Mouse (Mus musculus): Measurements from ENCODE around the gene Zfp689.
"Not testable (repeated sequence)": the region's sequence is repeated elsewhere in the genome, so short reads cannot be mapped to it uniquely, and the experiment has no call there.

Gene Zfp689

DNA sequence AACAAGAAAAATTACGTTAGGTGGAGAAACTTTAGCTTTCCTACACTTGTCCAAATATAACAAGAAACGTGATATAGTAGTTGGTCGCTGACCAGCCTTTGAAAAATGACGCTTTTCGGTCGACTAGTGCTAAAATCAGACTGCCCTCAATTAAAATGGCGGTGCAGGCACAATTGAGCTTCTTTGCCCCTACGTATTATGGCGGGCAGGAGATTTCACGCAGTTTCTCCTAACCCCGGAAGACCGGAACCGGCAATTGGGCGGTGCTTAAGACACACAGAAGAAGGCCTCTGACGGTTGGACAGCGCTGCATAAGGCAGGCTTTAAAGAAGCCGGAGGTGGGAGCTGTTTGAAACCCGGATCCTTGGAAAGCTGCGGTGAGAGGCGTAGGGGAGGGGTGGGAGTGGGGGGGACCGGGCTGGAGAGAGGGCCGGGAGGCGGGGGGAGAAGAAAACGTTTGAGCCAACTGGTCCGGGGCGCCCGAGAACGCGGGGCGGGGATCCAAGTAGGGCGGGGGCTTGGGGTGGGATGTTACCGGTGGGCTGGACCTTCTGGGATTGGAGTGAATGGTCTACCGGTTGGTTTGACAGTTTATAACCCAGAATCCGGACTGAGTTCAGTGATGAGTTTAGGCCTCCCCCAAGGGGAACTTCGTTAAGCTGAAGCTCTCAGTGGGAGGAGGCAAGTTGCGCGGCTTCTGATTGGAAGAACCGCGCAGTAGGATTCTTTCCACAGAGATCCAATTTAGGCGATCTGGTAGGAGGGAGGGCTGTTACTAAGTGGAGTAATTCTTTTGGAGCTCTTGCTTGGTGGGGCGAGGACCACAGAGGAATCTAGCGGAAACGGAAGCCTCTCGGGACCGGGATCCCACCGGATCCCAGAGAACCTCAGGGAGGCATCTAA, 22.0 kb upstream of the Zfp689 start:
- peak; percentile 56 for DNase-seq (ENCODE audit: low spot score)

DNA sequence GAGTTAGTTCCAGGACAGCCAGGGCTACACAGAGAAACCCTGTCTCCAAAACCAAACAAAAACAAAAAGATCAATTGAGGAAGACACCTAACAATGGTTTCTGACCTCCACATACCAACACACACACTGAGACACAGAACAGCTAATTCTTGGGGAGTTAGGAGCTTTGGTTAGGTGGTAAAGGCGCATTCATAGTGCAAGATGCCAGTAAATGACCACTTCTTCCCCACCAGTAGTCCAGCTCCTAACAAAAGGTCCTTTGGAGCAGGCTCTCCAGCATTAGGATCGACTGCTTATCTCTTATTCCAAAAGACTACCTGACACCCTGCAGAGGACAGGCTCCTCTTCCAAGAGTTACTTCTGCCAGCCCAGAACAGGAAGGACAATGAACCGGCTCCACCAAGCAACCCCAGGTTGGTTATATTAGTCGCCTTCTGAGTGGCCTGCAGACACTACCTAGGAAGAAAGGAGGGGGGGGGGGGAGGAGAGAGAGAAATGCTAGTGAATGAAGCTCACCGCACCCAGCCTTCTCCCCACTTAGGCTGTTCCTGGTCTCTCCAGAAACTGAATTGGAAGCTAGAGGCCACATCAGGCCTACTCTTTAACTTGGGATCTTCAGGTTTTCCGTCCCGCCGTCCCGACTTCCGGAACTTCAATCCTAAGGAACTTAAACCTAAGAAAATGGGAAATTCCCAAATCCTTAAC, 21.2 kb upstream of the Zfp689 start:
- no peak for DNase-seq (ENCODE audit: low spot score)

DNA sequence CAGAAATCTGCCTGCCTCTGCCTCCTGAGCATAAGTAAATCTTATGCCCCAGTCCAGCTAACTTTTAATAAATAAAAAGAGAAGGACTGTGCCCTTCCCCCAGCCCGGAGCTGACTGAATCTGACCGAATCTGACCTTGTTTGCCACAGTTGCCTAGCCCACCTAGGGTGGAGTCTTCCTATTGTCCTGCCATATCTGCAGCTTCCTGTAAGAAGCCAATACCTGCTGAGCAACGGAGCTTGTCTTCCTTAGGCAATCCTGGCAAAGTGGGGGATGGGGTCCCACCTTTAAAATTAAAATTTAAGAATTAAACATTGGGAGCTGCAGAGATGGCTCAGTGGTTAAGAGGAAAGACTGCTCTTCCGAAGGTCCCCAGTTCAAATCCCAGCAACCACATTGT, 17.6 kb upstream of the Zfp689 start:
- DNase-seq (ENCODE audit: low spot score) = no peak

DNA sequence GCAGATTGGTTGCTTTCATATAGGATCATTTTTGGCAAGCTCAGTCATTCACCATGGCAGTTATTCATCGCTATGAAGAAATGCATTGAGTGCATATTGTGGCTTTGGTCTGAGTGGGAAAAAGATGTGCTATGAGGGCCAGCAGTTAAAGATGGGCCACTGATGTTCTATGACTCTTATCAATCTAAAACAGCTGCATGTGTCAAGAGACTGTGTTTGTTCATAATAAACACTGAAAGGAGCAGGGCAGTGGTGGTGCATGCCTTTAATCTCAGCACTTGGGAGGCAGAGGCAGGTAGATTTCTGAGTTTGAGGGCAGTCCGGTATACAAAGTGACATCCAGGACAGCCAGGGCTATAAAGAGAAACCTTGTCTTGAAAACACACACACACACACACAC, 16.7 kb upstream of the Zfp689 start:
- DNase-seq (ENCODE audit: low spot score) = not testable (repeated sequence)

DNA sequence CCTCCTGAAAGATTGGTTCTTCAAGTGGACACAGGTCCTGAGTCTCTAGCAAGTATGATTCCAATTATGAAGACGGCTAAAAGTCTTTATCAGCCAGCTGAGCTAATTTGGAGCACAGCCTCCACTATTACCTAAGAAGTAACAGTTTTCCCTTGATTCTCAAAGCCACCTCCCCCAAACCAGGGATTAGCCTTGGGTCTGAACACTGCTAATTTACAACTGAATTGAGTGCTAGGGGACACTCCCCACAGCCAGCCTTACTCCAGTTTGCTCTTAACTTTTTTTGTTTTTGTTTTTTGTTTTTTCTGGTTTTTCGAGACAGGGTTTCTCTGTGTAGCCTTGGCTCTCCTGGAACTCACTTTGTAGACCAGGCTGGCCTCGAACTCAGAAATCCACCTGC, 16.2 kb upstream of the Zfp689 start:
- no peak for DNase-seq (ENCODE audit: low spot score)

DNA sequence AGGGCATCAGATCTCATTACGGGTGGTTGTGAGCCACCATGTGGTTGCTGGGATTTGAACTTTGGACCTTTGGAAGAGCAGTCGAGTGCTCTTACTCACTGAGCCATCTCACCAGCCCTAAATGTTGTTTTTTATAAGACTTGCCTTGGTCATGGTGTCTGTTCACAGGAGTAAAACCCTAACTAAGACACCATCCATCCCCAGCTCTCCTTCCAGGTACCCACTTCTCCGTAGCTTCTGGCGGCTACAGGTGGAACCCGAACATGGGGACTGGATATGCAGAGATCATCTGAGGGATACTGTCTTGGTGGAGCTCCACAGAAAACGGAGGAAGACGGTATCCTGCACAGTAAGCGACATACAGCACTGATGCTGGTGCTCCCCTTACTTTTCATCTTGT, 10.4 kb upstream of the Zfp689 start, which contains the start of gene Prr14:
Prr14 (plus strand) TSS at position 301 of the 400 bp plus-strand sequence.
- not testable (repeated sequence) for DNase-seq (ENCODE audit: low spot score)

DNA sequence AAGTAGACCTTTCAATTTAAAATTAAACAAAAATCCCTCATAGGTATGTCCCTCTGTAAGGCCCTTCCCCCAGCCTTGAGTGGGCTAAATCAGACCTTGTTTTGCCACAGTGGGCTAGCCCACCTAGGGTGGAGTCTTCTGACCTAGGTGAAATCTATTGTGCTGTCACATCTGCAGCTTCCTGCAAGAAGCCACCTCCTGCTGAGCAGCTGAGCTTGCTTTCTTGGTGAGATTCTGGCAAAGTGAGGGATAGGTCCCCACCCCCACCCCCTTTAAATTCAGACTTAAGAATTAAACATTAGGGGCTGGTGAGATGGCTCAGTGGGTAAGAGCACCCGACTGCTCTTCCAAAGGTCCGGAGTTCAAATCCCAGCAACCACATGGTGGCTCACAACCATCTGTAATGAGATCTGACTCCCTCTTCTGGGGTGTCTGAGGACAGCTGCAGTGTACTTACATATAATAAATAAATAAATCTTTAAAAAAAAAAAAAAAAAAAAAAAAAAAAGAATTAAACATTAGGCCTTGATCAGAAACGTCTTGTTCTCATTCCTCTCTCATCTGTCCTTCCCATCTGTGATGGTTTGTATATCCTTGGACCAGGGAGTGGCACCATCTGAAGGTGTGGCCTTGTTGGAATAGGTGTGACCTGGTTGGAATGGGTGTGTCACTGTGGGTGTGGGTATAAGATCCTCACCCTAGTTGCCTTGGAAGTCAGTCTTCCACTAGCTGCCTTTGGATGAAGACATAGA, 9.6 kb upstream of the Zfp689 start:
- DNase-seq (ENCODE audit: low spot score) = not testable (repeated sequence)

DNA sequence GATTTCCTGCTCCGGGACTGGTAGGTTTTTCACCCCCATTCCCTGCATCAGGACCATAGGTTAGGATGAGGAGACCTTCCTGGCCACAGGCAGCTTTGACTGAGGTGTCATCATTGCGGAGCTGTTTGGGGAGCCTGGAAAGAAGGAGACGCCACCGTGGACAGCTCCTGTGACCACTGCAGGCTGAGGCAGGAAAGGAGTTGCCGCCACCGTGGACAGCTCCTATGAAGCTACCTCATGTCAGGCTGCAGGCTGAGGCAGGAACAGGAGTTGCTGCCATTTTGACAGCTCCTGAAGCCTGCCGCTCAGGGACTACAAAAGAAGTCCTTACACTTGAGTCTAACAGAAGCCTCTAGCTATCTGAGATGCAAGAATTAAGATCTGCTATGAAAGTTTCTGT, 5.9 kb upstream of the Zfp689 start:
- DNase-seq (ENCODE audit: low spot score) = no peak

DNA sequence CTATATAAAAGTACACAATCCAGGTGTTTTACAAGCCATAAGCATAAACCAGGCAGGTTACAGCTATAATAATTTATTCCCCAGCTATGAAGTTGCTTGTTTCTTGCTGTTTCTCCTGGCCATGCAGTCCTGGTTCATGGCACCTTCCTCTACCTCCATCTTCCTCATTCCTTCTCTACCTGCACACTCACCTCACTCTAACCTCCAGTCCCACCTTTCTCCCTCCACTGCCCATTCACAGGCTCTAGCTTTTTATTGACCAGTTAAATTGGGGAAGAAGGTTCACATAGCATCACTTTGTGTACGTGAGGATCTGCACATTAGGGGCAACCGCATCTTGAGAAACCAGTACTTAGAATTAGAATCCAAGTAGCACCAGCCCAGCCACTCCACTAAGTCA, 4.1 kb upstream of the Zfp689 start:
- no peak for DNase-seq (ENCODE audit: low spot score)

DNA sequence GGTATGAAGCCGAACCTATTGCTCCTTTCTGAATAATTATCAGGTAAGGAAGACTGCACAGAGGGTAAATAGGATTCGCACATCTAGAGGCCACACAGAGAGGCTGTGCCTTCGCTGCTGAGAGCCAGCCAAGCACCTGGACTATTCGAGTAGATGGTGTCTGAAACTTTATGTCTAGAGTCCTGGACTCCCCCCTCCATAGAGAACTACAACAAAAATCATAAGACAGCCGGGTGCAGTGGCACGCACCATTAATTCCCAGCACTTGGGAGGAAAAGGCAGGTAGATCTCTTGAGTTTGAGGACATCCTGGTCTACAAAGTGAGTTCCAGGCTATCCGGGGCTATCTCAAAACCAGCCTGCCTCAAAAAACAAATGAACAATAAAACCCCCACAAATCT, 1.0 kb upstream of the Zfp689 start:
- no peak for DNase-seq (ENCODE audit: low spot score)

DNA sequence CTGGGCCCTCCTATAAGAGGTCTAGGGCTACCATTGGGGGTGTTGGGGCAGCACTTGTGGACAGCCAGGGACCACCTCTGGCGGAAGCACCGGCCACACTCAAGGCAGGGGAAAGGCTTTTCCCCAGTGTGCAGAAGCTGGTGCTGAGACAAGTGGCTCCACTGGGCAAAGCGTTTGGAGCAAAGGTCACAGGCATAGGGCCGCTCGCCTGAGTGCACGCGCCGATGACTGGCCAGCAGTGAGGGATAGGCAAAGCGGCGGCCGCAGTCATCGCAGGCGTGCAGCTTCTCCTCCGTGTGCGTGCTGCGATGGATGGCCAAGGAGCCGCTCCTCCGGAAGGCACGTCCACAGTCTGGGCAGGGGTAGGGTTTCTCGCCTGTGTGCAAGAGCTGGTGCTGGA, 5.0 kb downstream of the Zfp689 start:
- DNase-seq (ENCODE audit: low spot score) = no peak

DNA sequence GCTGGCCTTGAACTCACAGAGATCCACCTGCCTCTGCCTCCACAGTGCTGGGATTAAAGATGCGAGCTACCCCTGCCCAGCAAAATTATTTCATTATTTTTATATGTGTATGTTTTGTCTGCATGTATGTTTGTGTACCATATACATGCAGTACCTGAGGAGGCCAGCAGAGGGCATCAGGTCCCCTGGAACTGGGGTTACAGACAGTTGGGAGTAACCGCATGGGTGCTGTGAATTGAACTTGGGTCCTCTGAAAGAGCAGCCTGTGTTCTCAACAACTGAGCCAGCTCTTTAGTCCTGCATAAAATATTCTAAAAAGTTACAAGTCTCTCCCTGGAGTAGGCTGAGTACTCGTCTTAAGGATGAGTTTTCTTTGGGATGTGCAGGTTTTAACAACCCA, 11.2 kb downstream of the Zfp689 start:
- no peak for DNase-seq (ENCODE audit: low spot score)

DNA sequence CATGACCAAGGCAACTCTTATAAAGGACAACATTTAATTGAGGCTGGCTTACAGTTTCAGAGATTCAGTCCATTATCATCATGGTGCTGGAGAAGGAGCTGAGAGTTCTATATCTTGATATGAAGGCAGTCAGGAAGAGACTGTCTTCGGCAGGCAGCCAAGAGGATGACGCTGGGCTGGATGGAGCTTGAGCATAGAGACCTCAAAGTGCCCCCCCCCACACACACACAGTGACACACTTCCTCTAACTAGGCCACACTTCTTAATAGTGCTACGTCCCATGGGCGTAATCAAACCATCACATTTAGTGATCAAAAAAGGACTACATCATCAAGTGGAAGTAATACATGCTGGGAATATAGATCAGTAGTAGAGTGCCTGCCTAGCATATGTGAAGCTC, 13.8 kb downstream of the Zfp689 start:
- no peak for DNase-seq (ENCODE audit: low spot score)

DNA sequence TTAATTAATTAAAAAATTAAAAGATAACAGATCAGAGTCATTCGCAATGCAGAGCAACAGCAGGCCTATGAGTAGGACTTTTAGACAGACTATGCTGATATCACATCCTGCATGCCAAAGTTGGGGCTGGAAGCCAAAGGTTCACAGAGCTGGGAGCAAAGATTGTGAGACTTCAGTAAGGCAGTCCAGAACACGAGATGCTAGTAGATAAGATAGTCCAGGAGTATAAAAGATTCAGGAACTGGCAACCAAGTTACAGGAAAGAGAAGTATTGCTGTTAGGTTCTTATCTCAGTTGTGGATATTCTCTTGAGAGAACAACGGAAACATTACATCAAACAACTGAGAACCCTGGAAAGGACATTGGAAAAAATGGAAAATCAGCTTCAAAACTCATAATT, 22.6 kb downstream of the Zfp689 start:
- no peak for DNase-seq (ENCODE audit: low spot score)

DNA sequence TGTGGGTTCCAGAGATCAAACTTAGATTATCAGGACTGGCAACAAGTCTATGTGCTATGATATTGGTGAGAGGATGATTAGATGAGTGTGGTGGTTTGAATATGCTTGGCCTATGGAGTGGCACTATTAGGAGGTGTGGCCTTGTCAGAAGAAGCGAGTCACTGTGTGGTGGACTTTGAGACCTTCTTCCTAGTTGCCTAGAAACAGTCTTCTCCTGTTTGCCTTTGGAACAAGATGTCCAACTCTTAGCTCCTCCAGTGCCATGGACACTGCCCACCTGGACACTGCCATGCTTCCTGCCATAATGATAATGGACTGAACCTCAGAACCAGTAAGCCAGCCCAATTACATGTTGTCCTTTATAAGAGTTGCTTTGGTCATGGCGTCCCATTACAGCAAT, 23.0 kb downstream of the Zfp689 start:
- no peak for DNase-seq (ENCODE audit: low spot score)

DNA sequence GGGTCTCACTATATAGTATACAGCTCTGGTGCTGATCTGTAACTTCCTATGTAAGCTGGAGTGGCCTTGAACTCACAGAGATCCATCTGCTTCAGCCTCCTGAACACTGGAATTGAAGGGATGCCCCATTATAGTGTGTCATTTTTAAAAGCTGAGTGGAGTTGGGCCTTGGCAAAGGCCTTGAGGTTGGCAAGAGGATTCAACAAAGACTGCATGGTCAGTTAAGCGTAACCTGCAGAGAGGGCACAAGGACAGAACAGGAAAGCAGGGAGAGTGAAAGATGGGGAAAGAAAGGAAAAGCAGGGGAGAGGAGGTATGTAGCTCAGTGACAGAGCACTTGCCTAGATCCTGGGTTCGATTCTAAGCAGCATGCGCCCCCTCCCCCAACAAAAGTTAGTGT, 23.7 kb downstream of the Zfp689 start:
- DNase-seq (ENCODE audit: low spot score) = no peak

DNA sequence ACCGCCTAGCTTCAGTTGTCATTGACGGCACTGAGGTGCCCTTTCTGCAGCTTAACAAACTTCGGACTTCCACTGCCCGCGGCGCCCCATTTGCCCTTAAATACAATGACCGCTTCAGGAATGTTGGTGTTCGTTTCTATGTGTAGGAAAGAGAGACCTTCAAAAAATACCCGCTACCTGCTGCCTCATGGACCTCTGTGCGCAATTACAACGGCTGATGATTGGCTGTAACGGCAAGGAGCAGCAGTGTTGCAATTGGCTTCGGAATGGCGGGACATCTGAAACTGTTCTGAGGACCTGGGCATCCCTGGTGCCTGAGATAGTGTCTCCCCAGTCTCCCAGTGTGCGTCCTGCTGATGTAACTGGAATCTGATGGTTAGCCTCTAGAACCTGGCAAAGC, 26.7 kb downstream of the Zfp689 start:
- no peak for DNase-seq (ENCODE audit: low spot score)

DNA sequence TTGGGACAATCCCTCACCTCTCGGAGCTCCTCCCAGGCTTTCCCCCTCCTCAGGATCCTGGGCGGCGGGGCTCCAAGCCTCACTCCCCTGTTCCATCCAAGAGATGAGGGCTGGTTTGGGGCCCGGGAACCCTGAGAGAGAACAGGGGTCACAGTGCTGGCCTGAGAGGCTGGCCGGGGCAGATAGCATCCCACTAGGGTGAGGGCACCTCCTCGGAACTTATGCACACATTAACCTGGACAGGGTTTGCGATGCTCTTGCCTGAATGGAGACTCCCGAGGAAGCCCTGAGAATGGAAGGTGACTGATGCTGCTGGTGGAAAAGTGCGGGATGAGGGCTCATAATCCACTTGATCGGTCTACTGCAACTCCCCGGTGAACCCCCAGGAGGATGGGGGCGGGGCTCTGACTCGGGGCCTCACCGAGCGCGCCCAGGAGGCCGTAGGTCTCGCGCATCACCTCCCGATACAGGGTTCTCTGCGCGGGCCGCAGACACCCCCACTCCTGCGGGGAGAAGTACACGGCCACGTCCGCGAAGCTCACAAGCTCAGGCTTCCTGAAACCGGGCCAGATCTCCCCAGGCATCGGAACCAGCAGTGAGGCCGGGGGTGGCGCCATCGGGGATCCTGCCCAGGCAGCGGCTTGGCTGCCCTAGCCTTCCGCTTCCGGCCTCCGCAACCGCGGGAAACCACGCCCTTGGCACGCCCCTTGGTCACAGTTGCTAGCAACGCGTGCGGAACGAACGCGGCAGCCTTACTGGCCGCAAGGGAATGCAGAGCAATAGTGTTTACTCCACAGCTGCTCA, 27.4 kb downstream of the Zfp689 start, which contains the start of gene Zfp688:
Zfp688 (minus strand) TSS at position 681 of the 804 bp plus-strand sequence.
- peak; percentile 94 for DNase-seq (ENCODE audit: low spot score)

DNA sequence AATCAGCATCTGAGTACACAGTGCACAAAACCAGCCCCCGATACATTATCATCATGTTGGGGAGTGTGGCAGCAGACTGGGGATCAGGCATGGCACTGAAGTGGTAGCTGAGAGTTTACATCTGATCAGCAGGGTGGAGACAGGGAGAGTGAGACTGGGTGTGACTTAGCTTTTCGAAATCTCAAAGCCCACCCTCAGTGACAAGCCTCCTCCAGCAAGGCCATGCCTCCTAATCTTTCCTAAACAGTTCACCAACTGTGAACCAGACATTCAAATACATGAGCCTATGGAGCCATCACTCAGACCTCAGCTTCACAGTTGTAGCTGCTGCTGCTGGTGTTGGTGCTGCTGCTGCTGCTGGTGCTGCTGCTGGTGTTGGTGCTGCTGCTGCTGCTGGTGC, 37.5 kb downstream of the Zfp689 start:
- no peak for DNase-seq (ENCODE audit: low spot score)

DNA sequence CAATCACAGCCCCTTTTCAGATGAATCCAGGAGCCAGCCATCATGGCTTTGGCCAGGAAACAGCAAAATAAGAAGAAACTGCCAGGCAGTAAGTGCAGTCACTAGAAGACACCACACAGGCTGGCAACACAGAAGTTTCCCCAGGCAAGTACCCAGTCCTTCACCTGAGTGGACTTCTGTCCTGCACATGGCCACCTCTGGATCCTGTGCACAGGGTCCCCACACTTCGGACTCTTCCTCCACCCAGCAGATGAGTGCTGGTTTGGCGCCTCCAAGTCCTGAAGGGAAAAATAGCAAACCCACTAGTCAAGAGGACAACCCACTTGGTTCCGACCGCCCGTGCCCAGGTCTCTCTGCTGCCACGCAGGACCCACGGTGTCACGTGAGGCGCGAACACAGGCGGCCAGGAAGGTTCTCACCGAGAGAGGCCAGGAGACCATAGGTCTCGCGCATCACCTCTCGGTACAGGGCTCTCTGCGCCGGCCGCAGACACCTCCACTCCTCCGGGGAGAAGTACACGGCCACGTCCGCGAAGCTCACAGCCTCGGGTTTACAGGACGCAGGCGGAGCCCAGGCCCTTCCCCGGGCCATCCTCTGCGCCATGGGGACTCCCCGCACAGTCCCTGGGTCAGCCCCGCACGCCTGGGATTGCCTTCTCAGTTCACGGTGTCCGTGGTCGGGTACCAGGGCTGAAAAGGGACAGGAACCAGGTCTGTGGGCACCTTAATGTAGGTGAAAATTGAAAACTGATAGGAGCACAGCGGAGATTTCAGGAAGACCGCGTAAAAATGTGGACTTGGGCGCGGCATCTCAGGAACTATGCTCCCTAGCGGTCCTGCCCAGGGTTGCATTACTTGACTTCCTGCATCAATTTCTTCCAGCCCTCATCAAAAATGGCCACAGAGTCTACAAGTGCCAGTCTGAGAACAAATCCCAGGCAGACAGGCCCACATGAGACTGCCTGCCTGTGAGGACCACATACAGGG, 42.7 kb downstream of the Zfp689 start, which contains the start of gene Zfp764:
Zfp764 (minus strand) TSS at position 821 of the 986 bp plus-strand sequence.
- DNase-seq (ENCODE audit: low spot score) = peak; percentile 59
